Mouse (Mus musculus) ES-E14 (cell line): ENCODE measurements around the gene Lrrc51. TPM values are rescaled to one million over a fixed set of nuclear protein-coding genes. Genes with fewer than 3 reads are reported as not detected.
"Not testable (repeated sequence)": the region's sequence is repeated elsewhere in the genome, so short reads cannot be mapped to it uniquely, and the experiment has no call there.

Experiments
- DNase-seq: peaks from one replicate; pipeline ENCODE4 v3.0.0-alpha.2; 2013; ENCODE audit warnings: low read depth, low spot score
- H3K27ac ChIP-seq: 2 replicates; pipeline ENCODE4 v1.5.1; 2012; ENCODE audit warnings: low read depth, mild to moderate bottlenecking, low read length, moderate library complexity, mixed read lengths; ENCODE audit not compliant: poor library complexity, insufficient read depth, severe bottlenecking
- H3K36me3 ChIP-seq: 2 replicates; pipeline ENCODE4 v1.6.1; 2012; ENCODE audit warnings: mild to moderate bottlenecking, low read length, moderate library complexity, mixed read lengths; ENCODE audit not compliant: control insufficient read depth, poor library complexity, insufficient read depth, severe bottlenecking
- H3K4me1 ChIP-seq, 2 experiments: fragments of 150-350 bp in 1 of 2; sonication (generic) in 1 of 2; 2 replicates each; pipeline ENCODE4 v1.6.1; 2012; ENCODE audit warnings: low read length in 2 of 2, mild to moderate bottlenecking in 1 of 2, mixed read lengths in 1 of 2; ENCODE audit not compliant: control insufficient read depth in 2 of 2, insufficient read depth in 2 of 2, poor library complexity in 1 of 2
- H3K4me3 ChIP-seq, 2 experiments: fragments of 150-350 bp in 1 of 2; sonication (generic) in 1 of 2; 2 replicates each; pipeline ENCODE4 v1.5.1; 2012; ENCODE audit warnings: low read length in 2 of 2, low read depth in 1 of 2, mild to moderate bottlenecking in 1 of 2, mixed read lengths in 1 of 2; ENCODE audit not compliant: insufficient read depth in 1 of 2, poor library complexity in 1 of 2, severe bottlenecking in 1 of 2
- H3K9ac ChIP-seq: 2 replicates; pipeline ENCODE4 v1.6.1; 2012; ENCODE audit warnings: low read depth, mild to moderate bottlenecking, low read length, mixed read lengths; ENCODE audit not compliant: poor library complexity, insufficient read depth, severe bottlenecking
- H3K9me3 ChIP-seq: fragments of 150-350 bp; sonication (generic); 2 replicates; pipeline ENCODE4 v1.6.1; 2012; ENCODE audit warnings: low read depth, mild to moderate bottlenecking, low read length; ENCODE audit not compliant: control insufficient read depth, insufficient read depth
- CHD2 ChIP-seq: IDR thresholded peaks from 2 replicates; pipeline ENCODE4 v1.6.1; 2014; ENCODE audit warnings: mild to moderate bottlenecking, low read depth, low read length, inconsistent platforms
- HCFC1 ChIP-seq: IDR thresholded peaks from 2 replicates; pipeline ENCODE4 v1.6.1; 2012; ENCODE audit warnings: low read length, inconsistent platforms, borderline replicate concordance; ENCODE audit not compliant: insufficient read depth
- MAFK ChIP-seq: IDR thresholded peaks from 2 replicates; pipeline ENCODE4 v1.6.1; 2014; ENCODE audit warnings: mild to moderate bottlenecking, low read depth, low read length, inconsistent platforms; ENCODE audit not compliant: insufficient read depth
- ZC3H11A ChIP-seq: IDR thresholded peaks from 2 replicates; pipeline ENCODE4 v1.6.1; 2012; ENCODE audit warnings: low read depth, mild to moderate bottlenecking, inconsistent platforms, low read length, borderline replicate concordance
- ZNF384 ChIP-seq: IDR thresholded peaks from 2 replicates; pipeline ENCODE4 v1.6.1; 2012; ENCODE audit warnings: low read depth, low read length, inconsistent platforms
- in situ Hi-C, 2 experiments: fragments of 600-800 bp; cut with MboI; formaldehyde crosslinking; loops; one replicate each; pipeline ENCODE4 v1.15.1; 2025; ENCODE audit warnings: low sequenced_read_pairs in 2 of 2, inconsistent platforms in 1 of 2; ENCODE audit not compliant: unreplicated experiment in 2 of 2
- total RNA-seq: library from RNA; depleted of rRNA; stranded (reverse); fragments of 300-350 nt; gene quantifications from 2 replicates; pipeline ENCODE4 v1.2.3, GENCODE M21; 2012

Lrrc51 gene
- total RNA-seq, 1 experiment: 2.6 TPM

- H3K9me3 ChIP-seq: no peaks in the 10 kb centered on the region
- no peak for TF ChIP-seq HCFC1
- no peak for TF ChIP-seq MAFK
- TF ChIP-seq ZNF384: no peak
- no peak for TF ChIP-seq ZC3H11A
- no peak for TF ChIP-seq CHD2
- H3K27ac ChIP-seq: no peak overlapping the region
- H3K4me1 ChIP-seq: peaks cover 0 to 10% of the 10 kb centered on the region in 2 experiments; a peak in 3 of 4 replicates
- H3K36me3 ChIP-seq: no peaks in the 10 kb centered on the region
- DNase-seq: no peak
- no peak overlapping the region for H3K9ac ChIP-seq
- no peak overlapping the region for H3K4me3 ChIP-seq
- in situ Hi-C loops: no loop called here
These were observed 18.4 kb upstream of the Lrrc51 start for GRCm38 (mm10) chr7:101952098-101952497.

DNA sequence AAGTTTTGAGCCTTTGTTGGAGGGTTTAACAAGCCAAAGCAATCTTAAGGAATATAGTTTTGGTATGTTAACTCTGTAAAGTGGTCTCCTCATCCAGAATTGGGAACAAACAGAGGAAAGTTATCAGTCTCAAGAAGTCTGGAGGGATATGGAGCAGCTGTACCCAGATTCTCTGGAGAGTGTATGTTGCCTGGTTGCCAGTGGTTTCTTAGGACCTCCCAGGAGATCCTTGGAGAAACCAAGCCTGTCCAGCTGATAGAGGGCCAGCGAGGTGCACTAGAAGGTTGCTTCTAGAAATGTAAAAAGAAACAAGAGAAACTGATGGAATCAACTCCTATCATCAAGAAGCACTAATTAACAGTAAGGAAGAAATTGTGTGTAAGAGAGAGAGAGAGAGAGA, 18.0 kb upstream of the Lrrc51 start:
- H3K36me3 ChIP-seq: no peaks in the 10 kb centered on the region
- TF ChIP-seq ZC3H11A (no peak), ZNF384 (no peak), CHD2 (no peak), MAFK (no peak), HCFC1 (no peak)
- no peak overlapping the region for H3K4me3 ChIP-seq
- DNase-seq: no peak
- no peak overlapping the region for H3K27ac ChIP-seq
- H3K4me1 ChIP-seq: peaks cover 0 to 7% of the 10 kb centered on the region in 2 experiments; a peak in 3 of 4 replicates
- H3K9ac ChIP-seq: no peak overlapping the region
- in situ Hi-C loops: no loop called here
- H3K9me3 ChIP-seq: no peaks in the 10 kb centered on the region

DNA sequence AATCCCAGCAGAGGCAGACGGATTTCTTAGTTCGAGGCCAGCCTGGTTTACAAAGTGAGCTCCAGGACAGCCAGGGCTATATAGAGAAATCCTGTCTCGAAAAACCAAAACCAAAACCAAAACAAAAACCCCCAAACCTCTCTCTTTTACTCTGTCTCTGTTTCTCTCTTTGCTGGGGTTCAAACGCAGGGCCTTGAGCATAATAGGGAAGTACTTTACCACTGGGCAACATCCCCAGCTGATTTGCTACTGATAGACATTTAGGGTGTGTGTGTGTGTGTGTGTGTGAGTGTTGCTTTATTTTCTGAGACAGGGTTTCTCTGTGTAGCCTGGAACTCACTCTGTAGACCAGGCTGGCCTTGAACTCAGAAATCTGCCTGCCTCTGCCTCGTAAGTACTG, 15.3 kb upstream of the Lrrc51 start:
- H3K4me1 ChIP-seq, H3K9ac ChIP-seq, H3K36me3 ChIP-seq, H3K9me3 ChIP-seq, in situ Hi-C loops, DNase-seq, H3K4me3 ChIP-seq, H3K27ac ChIP-seq: not testable (repeated sequence)

- Histone ChIP-seq H3K36me3 (peaks cover 2% of the 10 kb centered on the region; the same call in 1 of the 2 replicates), H3K4me3 (no peak overlapping the region), H3K9me3 (no peaks in the 10 kb centered on the region), H3K4me1 (peaks cover 0 to 15% of the 10 kb centered on the region in 2 experiments; a peak in 2 of 4 replicates), H3K9ac (no peak overlapping the region), H3K27ac (no peak overlapping the region)
- in situ Hi-C loops: no loop called here
- no peak for DNase-seq
- no peak for TF ChIP-seq ZC3H11A
- TF ChIP-seq MAFK: no peak
- TF ChIP-seq ZNF384: no peak
- no peak for TF ChIP-seq HCFC1
- no peak for TF ChIP-seq CHD2
These were observed 6.1 kb upstream of the Lrrc51 start for GRCm38 (mm10) chr7:101939758-101940157.

DNA sequence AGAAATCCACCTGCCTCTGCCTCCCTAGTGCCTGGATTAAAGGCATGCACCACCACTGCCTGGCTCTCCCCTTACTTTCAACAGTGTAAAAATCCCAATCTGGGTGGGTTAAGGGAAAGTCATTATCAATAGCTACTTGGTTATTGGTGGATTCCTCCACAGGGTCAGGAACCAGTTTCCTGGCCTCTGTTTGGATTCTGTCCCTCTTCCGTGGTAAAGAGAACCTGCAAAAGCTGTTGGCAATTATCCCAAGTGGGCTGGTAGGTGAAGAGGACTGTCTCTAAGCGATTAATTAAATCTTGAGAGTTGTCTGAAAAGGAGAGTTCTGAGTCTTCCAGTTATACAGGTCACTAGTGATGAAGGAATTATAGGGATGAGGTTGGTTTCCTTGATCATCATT, 4.7 kb upstream of the Lrrc51 start:
- no peak overlapping the region for H3K27ac ChIP-seq
- no peak overlapping the region for H3K9ac ChIP-seq
- no peaks in the 10 kb centered on the region for H3K9me3 ChIP-seq
- H3K4me3 ChIP-seq: no peak overlapping the region
- in situ Hi-C loops: no loop called here
- H3K36me3 ChIP-seq: peaks cover 2% of the 10 kb centered on the region; the same call in 1 of the 2 replicates
- peaks cover 0 to 15% of the 10 kb centered on the region in 2 experiments; a peak in 2 of 4 replicates for H3K4me1 ChIP-seq
- DNase-seq: no peak
- no peak for TF ChIP-seq ZC3H11A
- TF ChIP-seq CHD2: no peak
- no peak for TF ChIP-seq MAFK
- TF ChIP-seq HCFC1: no peak
- TF ChIP-seq ZNF384: no peak
